Mouse (Mus musculus) inflammation-experienced regulatory T-cells, adult 6 months (primary cell): ENCODE data around the gene Ncl. TPM values are rescaled to one million over a fixed set of nuclear protein-coding genes. Genes with fewer than 3 reads are reported as not detected.

Source experiments
- ATAC-seq: one replicate; pipeline ENCODE4 v1.8.0; 2017
- polyA plus RNA-seq, 3 experiments: library from polyadenylated mRNA; unstranded; fragments of 100-300 nt; shearing (Covaris generic); gene quantifications; one replicate each; pipeline ENCODE4 v1.2.1; 2017

Ncl gene
- 100 to 1,000 TPM; 345 to 360 (median 358) TPM for polyA plus RNA-seq

- peak; percentile 83 for ATAC-seq
Measured at GRCm38 (mm10) chr1:86358906-86359797, at the start of gene Ncl. Gene Ncl, minus strand, starts transcription at chr1:86359400.

DNA sequence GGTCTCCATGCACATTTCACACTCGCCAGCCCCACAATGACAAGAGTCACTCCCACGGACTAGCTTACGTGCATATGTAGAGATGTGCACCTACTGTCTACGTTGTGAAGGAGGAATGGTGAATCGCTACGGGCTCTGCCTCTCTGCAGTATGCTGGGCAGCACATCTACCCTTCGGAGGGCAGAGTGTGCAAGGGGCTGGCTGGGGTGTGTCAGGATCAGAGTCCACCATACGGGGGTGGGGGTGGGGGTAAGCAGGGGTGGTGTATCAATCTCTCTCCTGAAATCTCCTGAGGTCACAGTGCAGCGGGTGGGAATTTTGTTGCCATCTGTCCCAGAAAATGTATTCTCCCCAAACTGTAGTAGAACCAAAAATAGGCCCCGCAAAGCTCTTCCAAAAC, 49.3 kb upstream of the Ncl start:
- ATAC-seq: no peak

GRCm38 (mm10) chr1:86406914-86407313, 47.7 kb upstream of the Ncl start:
- ATAC-seq: peak; percentile 81

GRCm38 (mm10) chr1:86406313-86406712, 47.1 kb upstream of the Ncl start:
- ATAC-seq: peak; percentile 30

DNA sequence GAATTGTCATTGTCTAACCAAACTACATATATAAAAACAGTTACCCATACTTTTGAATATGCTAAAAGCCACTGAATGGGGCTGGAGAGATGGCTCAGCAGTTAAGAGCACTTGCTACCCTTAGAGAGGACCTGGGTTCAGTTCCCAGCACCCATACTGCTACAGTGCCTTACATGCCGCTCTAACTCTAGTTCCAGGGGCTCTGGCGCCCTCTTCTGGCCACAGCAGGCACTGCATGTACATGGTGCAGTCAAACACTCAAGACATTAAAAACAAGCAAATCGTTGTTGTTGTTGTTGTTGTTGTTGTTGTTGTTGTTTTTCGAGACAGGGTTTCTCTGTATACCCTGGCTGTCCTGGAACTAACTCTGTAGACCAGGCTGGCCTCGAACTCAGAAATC, 45.6 kb upstream of the Ncl start:
- ATAC-seq: no peak

DNA sequence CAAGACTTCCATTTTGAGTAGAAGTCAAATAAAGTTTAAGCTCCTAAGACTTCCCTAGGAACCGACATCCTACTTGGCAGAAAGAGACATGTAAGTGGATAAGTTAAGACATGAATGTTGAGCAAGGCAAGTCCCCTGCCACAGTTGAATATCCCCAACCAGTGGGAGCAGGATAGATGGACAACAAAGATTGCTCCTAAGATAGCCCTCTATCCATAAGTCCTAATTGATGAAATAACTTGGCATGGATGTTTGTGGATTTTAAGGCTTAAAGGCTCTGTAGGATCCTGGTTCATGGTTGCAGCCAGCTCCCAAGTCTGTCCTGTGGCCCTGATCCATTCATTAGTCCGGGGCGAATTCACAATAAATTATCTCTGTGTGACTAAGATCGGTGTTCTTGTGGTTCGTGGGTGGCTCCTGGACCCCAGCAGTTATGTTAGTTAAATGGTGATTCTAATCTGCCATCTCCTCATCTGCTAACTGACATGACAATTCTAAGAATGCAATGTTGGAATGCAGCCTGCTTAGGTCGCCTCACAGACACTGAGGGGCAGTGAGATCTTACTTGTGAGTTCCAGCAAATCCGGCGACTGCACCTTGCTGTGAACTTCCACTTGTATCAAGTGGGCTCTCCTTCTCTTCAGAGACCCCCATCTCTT, 41.0 kb upstream of the Ncl start:
- no peak for ATAC-seq

- ATAC-seq: no peak
Measured at GRCm38 (mm10) chr1:86399322-86399721, 40.1 kb upstream of the Ncl start.

GRCm38 (mm10) chr1:86398222-86398621, 39.0 kb upstream of the Ncl start:
- ATAC-seq: no peak

DNA sequence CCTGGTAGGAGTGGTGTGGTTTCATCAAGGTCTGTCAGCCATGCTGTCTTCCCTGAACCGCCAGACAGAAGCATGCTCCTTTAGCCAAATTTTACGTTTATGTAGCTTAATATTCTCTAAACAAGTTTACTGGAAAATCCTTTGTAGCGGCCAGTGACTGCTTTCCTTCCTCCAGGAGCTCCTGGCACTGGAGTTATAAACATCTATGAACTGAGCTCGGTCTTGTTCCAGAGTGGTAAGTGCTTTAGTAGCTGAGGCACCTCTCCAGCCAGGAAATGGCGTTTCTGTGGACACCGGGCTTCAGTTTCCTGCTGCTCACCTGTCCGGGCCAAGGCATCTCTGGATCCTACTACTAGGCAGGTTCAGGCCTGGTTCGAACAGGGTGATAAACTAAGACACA, 38.4 kb upstream of the Ncl start:
- no peak for ATAC-seq

GRCm38 (mm10) chr1:86395897-86396296, 36.7 kb upstream of the Ncl start:
- ATAC-seq: no peak

DNA sequence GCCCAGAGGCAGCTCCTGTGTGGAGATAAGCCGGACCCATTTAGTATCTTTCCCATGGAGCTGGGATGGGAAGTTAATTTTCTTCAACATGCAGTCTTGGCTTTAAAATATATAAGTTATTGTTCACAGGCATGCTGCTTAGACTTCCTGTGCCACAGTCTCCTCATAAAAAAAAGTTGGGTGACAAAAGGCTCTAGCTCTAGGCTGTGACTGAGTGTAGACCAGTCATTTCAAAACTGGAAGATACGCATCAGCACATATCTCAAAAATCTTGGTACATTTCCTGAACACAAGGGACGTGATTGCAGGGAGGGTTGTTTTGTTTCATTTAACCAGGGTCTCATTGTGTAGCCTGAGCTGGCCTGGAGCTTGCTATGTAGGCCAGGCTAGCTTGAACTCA, 35.0 kb upstream of the Ncl start:
- ATAC-seq: peak; percentile 90

- ATAC-seq: peak; percentile 24
Measured at GRCm38 (mm10) chr1:86393219-86393618, 34.0 kb upstream of the Ncl start.

GRCm38 (mm10) chr1:86391425-86391824, 32.2 kb upstream of the Ncl start:
- no peak for ATAC-seq

DNA sequence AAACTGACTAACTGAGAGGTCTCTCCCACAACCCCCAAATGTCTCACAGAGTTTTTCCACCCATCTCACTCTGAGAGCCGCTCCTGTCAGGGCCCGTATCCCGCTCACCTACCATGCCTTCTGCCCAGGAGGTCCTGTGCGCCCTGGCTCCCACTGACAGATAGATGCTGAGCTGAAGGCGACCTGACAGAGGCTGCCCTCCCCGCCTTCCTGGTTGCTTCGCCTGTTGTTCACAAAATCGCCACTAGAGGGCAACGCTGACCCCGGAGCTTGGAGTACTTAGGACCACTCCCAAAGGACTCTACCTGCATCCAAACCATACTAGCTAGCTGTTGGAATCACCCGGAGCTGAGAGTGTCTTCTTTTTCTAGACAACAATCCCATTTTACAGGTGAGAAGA, 30.0 kb upstream of the Ncl start:
- ATAC-seq: peak; percentile 62

- peak; percentile 56 for ATAC-seq
Measured at GRCm38 (mm10) chr1:86381027-86381426, 21.8 kb upstream of the Ncl start.

DNA sequence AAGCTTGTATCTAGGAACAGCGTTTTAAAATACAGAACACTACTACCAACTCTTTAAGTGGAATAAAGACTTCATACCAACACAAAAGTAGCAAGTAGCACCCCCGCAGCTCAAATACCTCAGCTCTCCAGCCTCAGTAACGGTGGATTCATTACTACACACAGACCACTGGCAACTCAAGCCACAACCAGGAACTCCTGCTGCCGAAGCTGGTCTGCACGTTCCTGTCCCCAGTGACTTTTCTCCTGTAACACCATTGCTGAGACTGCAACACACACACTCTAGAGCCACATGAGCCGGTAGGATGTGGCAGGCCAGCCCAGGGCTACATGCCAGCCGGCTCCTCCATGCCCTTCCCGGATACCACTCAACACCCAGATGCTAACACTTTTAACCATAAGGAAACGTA, 20.0 kb upstream of the Ncl start:
- ATAC-seq: no peak

- ATAC-seq: no peak
Measured at GRCm38 (mm10) chr1:86378662-86379061, 19.5 kb upstream of the Ncl start.

- no peak for ATAC-seq
Measured at GRCm38 (mm10) chr1:86376354-86376753, 17.2 kb upstream of the Ncl start.

- peak; percentile 82 for ATAC-seq
Measured at GRCm38 (mm10) chr1:86371997-86372396, 12.8 kb upstream of the Ncl start.

DNA sequence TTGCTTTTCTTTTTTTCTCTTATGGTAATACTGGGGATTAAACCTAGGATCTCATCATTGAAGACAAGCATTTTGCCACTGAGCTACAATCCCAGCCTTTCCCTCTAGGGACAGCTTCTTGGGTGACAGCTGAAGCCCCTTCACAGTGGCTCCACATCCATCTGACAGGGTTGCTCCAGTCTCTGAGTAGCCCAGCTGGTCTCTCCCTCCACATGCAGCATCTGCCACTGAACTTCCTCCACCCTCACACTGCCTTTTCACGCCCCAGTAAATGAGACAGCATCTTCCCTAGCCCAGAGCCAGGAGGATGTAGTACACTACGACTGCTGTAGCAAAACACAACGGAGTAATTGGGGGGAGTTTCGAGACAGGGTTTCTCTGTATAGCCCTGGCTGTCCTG, 8.9 kb upstream of the Ncl start:
- no peak for ATAC-seq

DNA sequence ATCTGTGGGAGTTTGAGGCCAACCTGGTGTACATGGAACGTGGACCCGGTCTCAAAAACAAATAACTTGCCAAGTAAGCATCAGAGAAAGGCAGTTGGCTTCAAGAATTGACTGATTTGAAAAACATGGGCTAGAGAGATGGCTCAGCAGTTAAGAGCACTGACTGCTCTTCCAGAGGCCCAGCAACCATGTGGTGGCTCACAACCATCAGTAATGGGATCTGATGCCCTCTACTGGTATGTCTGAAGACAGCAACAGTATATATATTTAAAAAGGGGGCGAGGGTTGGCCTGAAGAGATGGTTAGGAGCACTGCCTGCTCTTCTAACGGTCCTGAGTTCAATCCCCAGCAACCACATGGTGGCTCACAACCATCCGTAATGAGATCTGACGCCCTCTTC, 4.5 kb upstream of the Ncl start:
- no peak for ATAC-seq

DNA sequence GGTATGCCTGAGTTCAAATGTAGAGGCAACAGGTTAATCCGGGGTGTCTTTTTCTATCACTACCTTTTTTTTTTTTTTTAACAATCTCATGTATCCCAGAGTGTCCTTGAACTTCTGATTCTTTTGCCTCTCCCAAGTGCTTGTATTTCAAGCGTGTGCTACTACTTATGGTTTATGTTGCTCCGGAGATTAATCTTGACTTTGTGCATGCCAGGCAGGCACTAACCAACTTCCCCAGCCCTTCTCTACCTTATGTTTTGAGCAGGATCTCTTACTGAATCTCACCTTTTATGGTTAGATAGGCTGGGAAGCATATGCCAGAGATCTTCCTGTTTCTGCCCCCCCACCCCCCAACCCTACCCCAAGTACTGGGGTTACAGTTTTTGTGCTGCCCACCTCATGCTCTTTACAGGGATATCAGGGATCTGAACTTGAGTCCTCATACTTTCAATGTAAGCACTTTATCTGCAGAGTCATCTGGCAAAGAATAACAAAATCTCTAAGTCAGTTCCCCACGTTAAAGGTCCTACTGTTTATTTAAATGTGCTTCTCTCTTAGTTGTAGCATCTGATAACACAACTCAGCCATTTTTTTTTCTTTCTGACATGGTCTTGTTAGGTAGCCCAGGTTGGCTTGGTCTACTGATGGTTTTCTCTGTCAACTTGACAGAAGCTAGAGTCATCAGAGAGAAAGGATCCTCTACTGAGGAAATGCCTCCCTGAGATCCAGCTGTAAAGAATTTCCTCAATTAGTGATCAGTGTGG, 2.8 kb upstream of the Ncl start:
- no peak for ATAC-seq

GRCm38 (mm10) chr1:86360441-86360840, 1.2 kb upstream of the Ncl start:
- ATAC-seq: no peak
